Mouse (Mus musculus) kidney, postnatal 4 days (tissue): ENCODE results near the gene H2-Q7.
"Not testable (repeated sequence)": the region's sequence is repeated elsewhere in the genome, so short reads cannot be mapped to it uniquely, and the experiment has no call there.

Experiments
- DNase-seq, 2 experiments: peaks; one replicate each; pipeline ENCODE4 v3.0.0; 2021; ENCODE audit warnings: mixed read lengths in 2 of 2

Gene H2-Q7

GRCm38 (mm10) chr17:35438885-35439284 is at the start of gene H2-Q7:
Gene H2-Q7 (plus strand): TSS chr17:35439155.
- peak; percentile 84 to 87 for DNase-seq

- peak; percentile 56 to 64 for DNase-seq
Measured at GRCm38 (mm10) chr17:35389796-35390195, 49.2 kb upstream of the H2-Q7 start.

- DNase-seq, result not testable (repeated sequence)
Measured at GRCm38 (mm10) chr17:35392671-35393070, 46.3 kb upstream of the H2-Q7 start.

- DNase-seq, result peak; percentile 21 to 31
Measured at GRCm38 (mm10) chr17:35393864-35394800, 44.8 kb upstream of the H2-Q7 start.

- not testable (repeated sequence) for DNase-seq
Measured at GRCm38 (mm10) chr17:35396956-35397355, 42.0 kb upstream of the H2-Q7 start.

GRCm38 (mm10) chr17:35413057-35413456 is 25.9 kb upstream of the H2-Q7 start:
- DNase-seq, result not testable (repeated sequence)

GRCm38 (mm10) chr17:35415273-35416129 is 23.5 kb upstream of the H2-Q7 start:
- DNase-seq, result not testable (repeated sequence)

GRCm38 (mm10) chr17:35418772-35419171 is 20.2 kb upstream of the H2-Q7 start:
- DNase-seq, result no peak

GRCm38 (mm10) chr17:35419564-35419963 is 19.4 kb upstream of the H2-Q7 start:
- DNase-seq, result not testable (repeated sequence)

GRCm38 (mm10) chr17:35420206-35420810 is 18.6 kb upstream of the H2-Q7 start:
- DNase-seq, result peak; percentile 79 to 80

- not testable (repeated sequence) for DNase-seq
Measured at GRCm38 (mm10) chr17:35421331-35421730, 17.6 kb upstream of the H2-Q7 start.

GRCm38 (mm10) chr17:35422360-35422759 is 16.6 kb upstream of the H2-Q7 start:
- not testable (repeated sequence) for DNase-seq

GRCm38 (mm10) chr17:35423131-35423810 is 15.7 kb upstream of the H2-Q7 start:
- DNase-seq, result not testable (repeated sequence)

GRCm38 (mm10) chr17:35424106-35424505 is 14.8 kb upstream of the H2-Q7 start:
- not testable (repeated sequence) for DNase-seq

- peak; percentile 73 to 86 for DNase-seq
Measured at GRCm38 (mm10) chr17:35424624-35425416, 14.1 kb upstream of the H2-Q7 start, which contains the start of gene H2-Q6. Gene H2-Q6 (plus strand): TSS chr17:35424850.

GRCm38 (mm10) chr17:35425474-35425873 is 13.5 kb upstream of the H2-Q7 start:
- peak; percentile 30 to 50 for DNase-seq

- not testable (repeated sequence) for DNase-seq
Measured at GRCm38 (mm10) chr17:35428883-35429282, 10.1 kb upstream of the H2-Q7 start.

- DNase-seq, result not testable (repeated sequence)
Measured at GRCm38 (mm10) chr17:35430671-35431070, 8.3 kb upstream of the H2-Q7 start.

GRCm38 (mm10) chr17:35432167-35432566 is 6.8 kb upstream of the H2-Q7 start:
- DNase-seq, result not testable (repeated sequence)

- peak; percentile 73 to 76 for DNase-seq
Measured at GRCm38 (mm10) chr17:35434836-35435235, 4.1 kb upstream of the H2-Q7 start.

GRCm38 (mm10) chr17:35435577-35435976 is 3.4 kb upstream of the H2-Q7 start:
- DNase-seq, result not testable (repeated sequence)
